Mouse (Mus musculus): ENCODE results near the gene Kcnk10. TPM values are rescaled to one million over a fixed set of nuclear protein-coding genes. Genes with fewer than 3 reads are reported as not detected.

The Kcnk10 gene
- polyA plus RNA-seq, 1 experiment from 2014 or later, result 35.1 TPM

DNA sequence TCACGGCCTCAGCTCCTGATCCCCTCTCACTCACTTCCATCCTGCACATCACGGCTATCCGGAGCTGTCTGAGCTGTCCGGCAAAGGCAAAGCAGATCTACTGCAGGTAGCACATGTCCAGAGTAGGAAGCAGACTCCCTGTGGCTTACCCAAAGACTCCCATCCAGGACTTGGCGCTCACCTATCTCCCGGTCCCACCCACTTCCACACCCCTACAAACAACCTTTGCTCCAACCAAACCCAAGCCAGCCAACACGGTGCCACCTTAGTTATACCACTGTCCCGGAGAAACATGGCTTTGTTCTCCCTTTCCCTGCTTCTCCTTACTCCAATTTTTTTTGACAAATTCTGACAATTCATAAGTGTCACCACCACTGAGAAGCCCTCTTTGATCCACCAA is 49.5 kb downstream of the Kcnk10 start:
- H3K4me1 ChIP-seq, result peaks cover 6% of the 10 kb centered on the region
- no peak overlapping the region for H3K4me2 ChIP-seq (replicated peaks)
- peak; percentile 17; the same call in 1 of the 2 replicates for ATAC-seq (ENCODE audit: low FRiP score)
- no peaks in the 10 kb centered on the region for H3K27me3 ChIP-seq
- peaks cover 19% of the 10 kb centered on the region for H3K36me3 ChIP-seq
- no peaks in the 10 kb centered on the region for H3K9me3 ChIP-seq (replicated peaks)
- H3K4me3 ChIP-seq, result no peak overlapping the region
- no peak overlapping the region for H3K27ac ChIP-seq
- WGBS, result 93% methylated on average over 8 of the region's 8 CpGs
- no peak overlapping the region for H3K9ac ChIP-seq

DNA sequence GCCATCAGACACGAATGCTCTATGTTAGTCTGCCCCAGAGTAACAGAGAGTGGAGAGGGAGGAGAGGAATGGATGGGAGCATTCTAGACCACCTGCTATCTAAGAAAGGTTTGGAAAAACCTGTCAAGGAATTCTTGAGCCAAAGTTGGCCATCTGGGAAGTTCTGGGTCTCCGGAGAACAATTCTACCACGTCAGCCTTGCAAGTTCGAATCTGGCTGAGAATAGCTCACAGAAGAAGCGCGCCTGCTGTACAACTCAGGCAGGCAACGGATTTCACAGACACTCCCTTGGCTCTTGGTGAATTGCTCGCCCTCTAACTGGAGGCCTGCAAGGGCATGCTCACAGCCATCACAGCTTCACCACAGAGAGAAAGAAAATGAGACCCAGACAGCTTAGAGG is 52.7 kb downstream of the Kcnk10 start:
- WGBS, result 94% methylated on average over 8 of the region's 8 CpGs
- Histone ChIP-seq H3K27ac (0 out of 2 replicates have a peak overlapping the region, but pooled peaks have one; percentile 7), H3K9ac (no peak overlapping the region), H3K4me3 (no peak overlapping the region), H3K4me1 (peaks cover 13% of the 10 kb centered on the region), H3K27me3 (no peaks in the 10 kb centered on the region), H3K4me2 (replicated peaks) (no peak overlapping the region), H3K36me3 (peaks cover 19% of the 10 kb centered on the region), H3K9me3 (replicated peaks) (no peaks in the 10 kb centered on the region)
- no peak for ATAC-seq (ENCODE audit: low FRiP score)

DNA sequence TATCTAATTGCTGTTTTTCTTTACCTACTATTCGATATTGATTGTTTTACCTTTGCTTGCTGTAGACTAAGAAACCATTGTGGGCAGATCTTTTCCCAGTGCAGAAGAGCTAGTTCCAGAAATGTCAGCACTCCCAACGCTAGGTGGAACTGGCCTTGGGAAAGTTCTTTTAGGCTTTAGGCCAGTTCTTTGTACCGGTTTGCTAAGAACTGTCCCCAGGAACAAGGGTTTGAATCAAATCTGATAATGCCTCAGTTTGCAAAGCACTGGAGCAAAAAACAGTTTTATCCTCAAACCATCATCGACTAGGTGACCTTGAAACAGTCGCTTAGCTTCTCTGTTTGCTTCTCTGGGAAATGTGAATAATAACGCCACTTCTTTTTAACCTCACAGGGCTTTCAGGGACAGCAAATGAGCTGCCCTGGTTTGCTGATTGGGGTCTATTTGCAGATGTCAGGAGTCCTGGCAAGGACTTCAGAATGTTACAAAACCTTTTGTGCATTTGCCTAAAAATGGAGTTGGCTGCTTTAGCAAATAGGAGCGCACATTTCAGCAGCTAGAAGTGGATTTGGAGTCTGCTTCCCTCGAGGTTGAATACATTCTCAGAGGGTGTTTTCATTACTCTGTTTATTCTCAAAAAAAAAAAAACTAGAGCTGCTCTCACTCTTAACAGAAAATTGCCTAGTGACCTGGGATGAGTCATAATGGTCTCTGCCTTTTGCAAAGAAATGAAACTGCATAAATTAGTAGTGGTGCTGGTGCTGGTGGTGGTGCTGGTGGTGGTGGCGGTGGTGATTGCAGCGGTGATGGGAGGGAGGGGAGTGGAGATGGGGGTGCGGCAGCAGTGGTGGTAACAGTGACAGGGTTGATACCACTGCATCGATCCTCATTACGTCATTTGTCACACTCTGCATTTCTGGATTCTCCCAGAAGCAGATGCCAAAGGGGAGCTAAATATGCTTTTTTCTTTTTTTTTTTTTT is 53.5 kb downstream of the Kcnk10 start:
- peaks cover 19% of the 10 kb centered on the region for H3K36me3 ChIP-seq
- H3K9me3 ChIP-seq (replicated peaks), result no peaks in the 10 kb centered on the region
- no peak overlapping the region for H3K9ac ChIP-seq
- ATAC-seq (ENCODE audit: low FRiP score), result no peak
- WGBS, result 72% methylated on average over 13 of the region's 13 CpGs
- H3K27me3 ChIP-seq, result no peaks in the 10 kb centered on the region
- no peak overlapping the region for H3K4me3 ChIP-seq
- peak overlapping the region; percentile 57; the same call in 1 of the 2 replicates for H3K27ac ChIP-seq
- H3K4me2 ChIP-seq (replicated peaks), result no peak overlapping the region
- H3K4me1 ChIP-seq, result peaks cover 13% of the 10 kb centered on the region

DNA sequence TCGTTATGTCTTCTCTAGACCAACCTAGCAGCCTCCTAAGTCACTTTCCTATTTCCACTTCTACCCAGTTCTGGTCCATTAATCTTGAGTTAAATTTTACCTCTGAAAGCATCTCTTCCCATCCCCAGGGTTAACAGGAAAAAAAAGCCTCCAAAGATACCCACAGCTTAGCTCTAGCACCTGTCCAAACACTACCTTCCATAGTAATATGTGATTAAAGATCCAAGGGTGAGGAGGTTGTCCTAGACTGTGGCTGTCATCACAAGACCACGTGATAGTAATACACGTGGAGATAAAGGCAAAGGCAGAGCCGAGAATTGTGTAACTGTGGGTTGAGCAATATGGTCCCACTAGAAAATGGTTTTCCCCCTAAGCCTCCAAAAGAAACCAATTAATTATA is 56.8 kb downstream of the Kcnk10 start:
- H3K36me3 ChIP-seq, result peaks cover 20% of the 10 kb centered on the region
- H3K4me2 ChIP-seq (replicated peaks), result no peak overlapping the region
- no peak overlapping the region for H3K9ac ChIP-seq
- H3K27ac ChIP-seq, result peak overlapping the region; percentile 44
- no peaks in the 10 kb centered on the region for H3K9me3 ChIP-seq (replicated peaks)
- H3K4me3 ChIP-seq, result no peak overlapping the region
- no peak for ATAC-seq (ENCODE audit: low FRiP score)
- peaks cover 13% of the 10 kb centered on the region for H3K4me1 ChIP-seq
- no peaks in the 10 kb centered on the region for H3K27me3 ChIP-seq
- WGBS, result 83% methylated on average over 4 of the region's 4 CpGs

DNA sequence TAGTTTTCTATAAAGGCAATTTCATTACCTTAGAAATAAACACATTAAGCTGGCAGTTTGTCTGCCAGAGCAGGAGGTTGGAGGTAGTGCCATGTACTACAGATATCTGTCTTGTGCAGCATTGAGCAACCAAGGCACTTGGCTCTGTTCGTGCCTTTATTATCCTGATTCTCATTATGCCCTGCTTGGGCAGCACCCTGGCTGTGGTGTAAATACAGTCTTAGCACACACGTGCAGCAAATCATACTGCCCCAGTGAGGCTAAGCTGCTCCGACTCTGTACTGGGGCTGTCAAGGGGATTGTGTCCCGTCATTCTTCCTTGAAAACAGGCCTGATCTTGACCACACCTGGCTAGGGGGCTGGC is 57.6 kb downstream of the Kcnk10 start:
- Histone ChIP-seq H3K27me3 (no peaks in the 10 kb centered on the region), H3K4me2 (replicated peaks) (no peak overlapping the region), H3K27ac (peak overlapping the region; percentile 64), H3K9me3 (replicated peaks) (no peaks in the 10 kb centered on the region), H3K4me1 (peaks cover 13% of the 10 kb centered on the region), H3K4me3 (no peak overlapping the region), H3K9ac (no peak overlapping the region), H3K36me3 (peaks cover 13% of the 10 kb centered on the region)
- ATAC-seq (ENCODE audit: low FRiP score), result peak; percentile 46
- WGBS, result 54% methylated on average over 4 of the region's 4 CpGs

DNA sequence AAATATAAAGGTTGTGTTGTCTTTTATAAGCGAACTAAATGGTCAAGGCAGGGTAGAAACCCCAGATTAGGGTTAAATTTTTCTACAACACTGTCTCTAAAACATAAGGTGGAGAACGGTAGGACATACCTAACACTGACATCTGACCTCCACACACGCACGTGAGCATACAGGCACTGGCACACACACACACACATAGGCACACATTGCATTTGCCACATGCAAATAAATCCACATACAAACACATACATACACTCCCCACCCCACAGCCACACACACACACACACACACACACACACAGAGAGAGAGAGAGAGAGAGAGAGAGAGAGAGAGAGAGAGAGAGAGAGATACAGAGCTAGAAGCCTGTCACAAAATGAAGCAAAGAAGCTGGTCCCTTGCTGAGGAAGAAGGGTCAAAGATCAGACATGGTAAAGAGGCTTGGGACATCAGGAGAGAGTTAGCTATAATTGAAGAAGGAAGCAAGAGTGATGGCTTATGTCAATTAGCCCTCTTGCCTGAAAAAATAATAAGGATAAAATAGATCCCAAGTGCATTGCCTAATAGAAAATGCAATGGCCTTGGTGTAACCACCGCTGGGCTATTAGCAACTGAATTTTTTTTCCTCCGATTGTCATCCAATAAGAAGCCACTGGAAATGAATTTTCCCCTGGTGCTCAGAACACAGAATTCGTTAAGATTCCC is 58.1 kb downstream of the Kcnk10 start:
- H3K4me2 ChIP-seq (replicated peaks), result no peak overlapping the region
- H3K4me3 ChIP-seq, result no peak overlapping the region
- peaks cover 13% of the 10 kb centered on the region for H3K4me1 ChIP-seq
- H3K27ac ChIP-seq, result peak overlapping the region; percentile 64
- H3K36me3 ChIP-seq, result peaks cover 12% of the 10 kb centered on the region
- no peaks in the 10 kb centered on the region for H3K27me3 ChIP-seq
- no peaks in the 10 kb centered on the region for H3K9me3 ChIP-seq (replicated peaks)
- 65% methylated on average over 7 of the region's 7 CpGs for WGBS
- ATAC-seq (ENCODE audit: low FRiP score), result peak; percentile 62
- H3K9ac ChIP-seq, result no peak overlapping the region

DNA sequence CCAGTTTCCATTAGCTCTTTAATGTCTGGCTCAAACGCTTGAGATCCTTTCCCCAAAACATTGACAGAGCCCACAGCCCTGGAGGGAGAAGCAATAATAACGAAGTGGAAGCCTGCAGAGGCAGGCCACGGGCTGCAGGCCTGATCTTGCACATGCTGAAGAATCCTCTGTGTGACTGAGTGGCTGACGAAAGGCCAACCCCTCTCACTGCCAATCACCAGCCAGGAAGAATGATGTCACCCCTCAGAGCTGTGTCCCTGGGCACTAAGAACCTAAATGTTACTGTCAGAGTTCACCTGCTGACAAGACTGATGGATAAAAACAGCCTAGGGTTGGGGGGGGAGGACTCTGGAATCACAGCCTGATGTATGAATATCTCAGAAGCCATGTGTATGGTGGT is 72.5 kb downstream of the Kcnk10 start:
- Histone ChIP-seq H3K27ac (0 out of 2 replicates have a peak overlapping the region, but pooled peaks have one; percentile 17), H3K36me3 (peaks cover 20% of the 10 kb centered on the region; the same call in 1 of the 2 replicates), H3K4me1 (peaks cover 17% of the 10 kb centered on the region), H3K9me3 (replicated peaks) (no peaks in the 10 kb centered on the region), H3K4me3 (no peak overlapping the region), H3K9ac (no peak overlapping the region), H3K27me3 (no peaks in the 10 kb centered on the region), H3K4me2 (replicated peaks) (no peak overlapping the region)
- 75% methylated on average over 4 of the region's 4 CpGs for WGBS
- no peak for ATAC-seq (ENCODE audit: low FRiP score)

DNA sequence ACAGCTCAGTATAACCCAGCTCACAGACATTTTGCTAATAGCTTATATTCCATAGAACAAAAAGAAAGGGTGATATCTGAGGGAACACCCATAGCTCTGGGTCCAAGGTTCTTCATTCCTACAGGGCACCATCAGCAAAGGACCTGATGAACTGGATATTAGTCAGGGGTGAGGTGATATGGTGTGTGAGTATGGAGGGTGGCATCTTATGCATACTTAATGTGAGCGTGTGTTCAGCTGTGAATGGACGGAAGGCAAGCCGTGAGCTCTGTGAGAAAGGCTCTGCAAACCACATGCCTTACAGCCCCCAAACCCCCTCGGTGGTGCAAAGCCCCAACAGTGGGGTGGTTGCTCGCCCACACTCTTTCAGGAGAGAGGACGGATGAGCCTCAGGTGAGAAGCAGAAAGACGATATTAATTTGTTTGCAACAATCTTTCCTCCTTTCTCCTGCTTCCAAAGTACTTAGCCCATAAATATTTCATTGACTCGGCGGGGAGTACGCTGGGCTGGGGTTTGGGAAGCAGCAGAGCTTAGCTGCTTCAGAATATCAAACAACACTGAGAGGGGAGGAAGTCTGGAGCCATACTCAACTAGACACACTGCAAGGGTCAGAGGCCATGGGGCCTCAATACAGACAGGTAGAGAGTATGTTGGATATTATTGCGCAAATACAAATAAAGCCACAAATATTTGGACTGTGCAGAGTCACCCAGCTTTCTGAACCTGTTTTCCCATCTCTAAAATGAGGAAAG is 76.4 kb downstream of the Kcnk10 start:
- Histone ChIP-seq H3K27ac (peak overlapping the region; percentile 30; the same call in 1 of the 2 replicates), H3K27me3 (no peaks in the 10 kb centered on the region), H3K9me3 (replicated peaks) (no peaks in the 10 kb centered on the region), H3K9ac (no peak overlapping the region), H3K4me1 (peaks cover 17% of the 10 kb centered on the region), H3K4me2 (replicated peaks) (no peak overlapping the region), H3K36me3 (0 out of 2 replicates have a peak, but pooled peaks cover 6% of the 10 kb centered on the region), H3K4me3 (no peak overlapping the region)
- ATAC-seq (ENCODE audit: low FRiP score), result peak; percentile 39; the same call in 1 of the 2 replicates
- 70% methylated on average over 11 of the region's 11 CpGs for WGBS

DNA sequence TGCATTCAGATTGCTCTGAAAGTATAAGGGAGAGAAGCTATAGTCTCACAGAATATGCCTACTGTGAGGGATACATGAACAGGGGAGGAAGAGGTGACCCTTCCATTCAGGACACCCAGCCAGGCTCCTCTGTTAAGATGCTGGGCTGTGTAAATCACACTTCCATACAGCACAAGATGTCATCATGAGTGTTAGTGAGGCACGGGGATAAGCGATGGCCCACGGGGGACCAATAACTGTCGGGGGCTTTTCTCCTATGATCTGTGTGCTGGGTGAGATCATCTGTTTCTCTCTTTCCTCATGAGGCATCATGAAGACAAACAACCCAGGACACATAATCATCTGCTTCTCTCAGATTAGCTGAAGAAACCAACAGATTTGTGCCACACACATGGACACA is 77.1 kb downstream of the Kcnk10 start:
- Histone ChIP-seq H3K36me3 (peaks cover 7% of the 10 kb centered on the region; the same call in 1 of the 2 replicates), H3K4me3 (no peak overlapping the region), H3K4me2 (replicated peaks) (no peak overlapping the region), H3K27ac (no peak overlapping the region), H3K9me3 (replicated peaks) (no peaks in the 10 kb centered on the region), H3K4me1 (peaks cover 17% of the 10 kb centered on the region), H3K27me3 (no peaks in the 10 kb centered on the region), H3K9ac (no peak overlapping the region)
- WGBS, result 70% methylated on average over 4 of the region's 4 CpGs
- no peak for ATAC-seq (ENCODE audit: low FRiP score)

DNA sequence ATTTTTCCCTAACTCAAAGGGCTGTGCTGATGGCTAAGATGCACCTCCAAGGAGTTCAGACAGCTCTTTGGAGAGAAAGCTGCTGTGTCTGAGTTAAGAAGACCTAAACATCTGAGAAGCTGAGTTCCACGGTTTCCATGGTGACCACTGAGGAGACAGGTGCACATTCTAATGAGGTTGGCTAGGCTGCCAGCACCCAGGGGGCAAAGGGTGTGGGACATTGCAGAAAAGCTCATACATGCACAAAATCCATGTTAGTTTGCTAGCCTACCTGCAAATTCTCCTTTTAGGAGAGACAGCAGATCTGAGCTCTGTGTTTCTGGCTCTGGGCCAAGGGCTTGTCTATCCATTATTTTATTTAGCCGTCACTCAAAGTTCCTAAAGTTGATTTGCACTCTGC is 96.7 kb downstream of the Kcnk10 start:
- Histone ChIP-seq H3K9me3 (replicated peaks) (no peaks in the 10 kb centered on the region), H3K4me3 (no peak overlapping the region), H3K27me3 (no peaks in the 10 kb centered on the region), H3K36me3 (no peaks in the 10 kb centered on the region), H3K27ac (peak overlapping the region; percentile 45), H3K4me1 (peaks cover 38% of the 10 kb centered on the region), H3K9ac (no peak overlapping the region), H3K4me2 (replicated peaks) (no peak overlapping the region)
- ATAC-seq (ENCODE audit: low FRiP score), result peak; percentile 47; the same call in 1 of the 2 replicates
- WGBS, result 64% methylated on average over 2 of the region's 2 CpGs

DNA sequence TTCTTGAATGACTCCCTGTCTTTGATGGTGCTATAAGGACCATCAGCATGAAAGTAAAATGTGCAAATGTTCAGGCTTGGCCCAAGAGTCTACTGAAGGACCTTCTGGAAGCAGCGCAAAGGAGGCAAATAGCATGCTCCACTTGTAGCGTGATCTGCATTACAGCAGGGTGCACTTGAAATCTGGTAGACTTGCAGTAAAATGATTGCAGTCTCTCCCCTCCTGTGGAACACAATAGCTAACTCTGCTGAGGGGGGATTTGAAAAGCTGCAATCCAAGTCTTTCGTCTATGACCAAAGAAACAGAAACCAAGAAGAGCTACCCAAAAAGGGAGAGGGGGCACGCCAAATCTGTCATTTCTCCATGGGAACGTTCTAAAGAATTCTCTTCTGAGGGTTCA is 97.1 kb downstream of the Kcnk10 start:
- H3K4me1 ChIP-seq, result peaks cover 38% of the 10 kb centered on the region
- no peak overlapping the region for H3K9ac ChIP-seq
- no peaks in the 10 kb centered on the region for H3K36me3 ChIP-seq
- H3K9me3 ChIP-seq (replicated peaks), result no peaks in the 10 kb centered on the region
- H3K27me3 ChIP-seq, result no peaks in the 10 kb centered on the region
- 66% methylated on average over 5 of the region's 5 CpGs for WGBS
- ATAC-seq (ENCODE audit: low FRiP score), result no peak
- no peak overlapping the region for H3K4me3 ChIP-seq
- peak overlapping the region; percentile 45 for H3K27ac ChIP-seq
- no peak overlapping the region for H3K4me2 ChIP-seq (replicated peaks)
